Mouse (Mus musculus): ENCODE measurements around the gene Epb41l1. TPM values are rescaled to one million over a fixed set of nuclear protein-coding genes. Genes with fewer than 3 reads are reported as not detected.
A peak's percentile ranks its signal among the peaks of the same experiment; 100 is the strongest.

The Epb41l1 gene
- total RNA-seq, 2 experiments from 2014 or later, result 8.0 to 11.8 TPM

DNA sequence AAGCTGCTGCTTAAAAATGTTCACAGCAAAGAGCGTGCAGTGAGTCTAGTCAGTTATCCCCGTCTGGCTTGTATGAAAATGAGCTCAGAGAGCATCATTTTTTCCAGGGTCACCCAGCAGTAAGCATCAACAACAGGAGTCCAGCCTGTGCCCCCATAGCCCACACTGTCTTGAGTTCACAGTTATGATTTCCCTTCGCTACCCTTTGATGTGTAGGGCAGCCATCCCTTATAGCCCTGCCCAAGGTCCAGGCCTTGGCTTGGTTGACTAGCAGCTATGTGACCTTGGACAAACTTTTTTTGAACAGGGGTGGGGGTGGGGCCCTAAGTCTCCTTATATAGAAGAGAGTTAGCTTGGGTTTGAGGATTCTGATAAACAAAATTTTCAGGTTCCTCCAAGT is 148.6 kb downstream of the Epb41l1 start:
- intact Hi-C loops (cut with DNase I; ENCODE audit: low total_unique reads), result no loop called here
- no peak for DNase-seq

DNA sequence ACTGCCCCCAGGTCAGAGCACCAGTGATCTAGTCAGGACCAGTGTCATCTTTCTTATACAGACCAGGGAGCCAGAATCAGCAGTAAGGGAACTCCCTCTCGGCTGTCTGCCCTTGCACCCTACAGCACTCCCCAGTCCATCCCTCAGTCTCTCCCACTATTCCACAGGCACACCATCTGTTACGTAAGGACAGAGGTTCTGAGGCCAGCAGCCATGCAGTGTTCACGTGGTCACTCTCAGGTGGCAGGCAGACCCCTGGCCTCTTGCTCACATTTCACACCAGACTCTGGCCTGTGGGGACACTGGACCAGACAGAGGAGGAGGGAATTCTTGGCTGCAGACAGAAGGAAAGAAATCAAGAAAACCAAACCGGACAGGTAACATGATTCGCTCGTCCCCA is 150.8 kb downstream of the Epb41l1 start:
- no peak for DNase-seq
- intact Hi-C loops (cut with DNase I; ENCODE audit: low total_unique reads), result no loop called here

DNA sequence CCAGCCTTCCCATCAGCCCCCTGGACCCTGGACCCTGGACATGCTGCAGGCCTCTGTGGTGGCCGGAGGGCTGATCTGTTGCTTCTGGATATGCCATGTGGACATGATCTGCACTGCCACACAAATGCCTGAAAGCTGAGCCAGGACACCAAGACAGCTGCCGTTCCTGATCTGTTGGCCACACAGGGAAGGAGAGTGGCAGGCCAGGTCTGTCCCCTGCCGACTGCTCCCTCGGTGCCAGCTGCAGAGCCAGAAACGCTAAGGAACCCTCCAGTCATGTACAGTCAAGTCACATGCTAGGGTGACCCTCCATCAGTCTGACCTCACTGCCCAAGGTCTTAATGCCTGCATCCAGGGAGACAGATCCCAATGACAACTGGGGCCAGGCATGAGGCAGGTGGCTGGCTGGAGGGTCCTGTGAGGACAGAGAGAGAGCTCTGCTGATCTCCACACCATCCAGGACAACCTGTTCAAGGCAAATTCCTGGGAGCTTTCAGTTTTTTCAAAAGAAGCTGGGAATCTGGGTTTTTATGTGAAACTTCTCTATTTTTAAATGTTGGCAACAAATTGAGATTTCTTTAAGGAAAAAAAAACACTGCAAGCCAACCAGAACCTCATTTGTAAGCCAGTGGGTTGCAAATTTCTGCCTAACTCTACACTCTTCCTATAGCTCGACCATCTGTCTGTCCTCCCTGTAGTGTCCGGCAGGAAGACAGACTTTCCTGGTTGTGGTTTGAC is 156.3 kb downstream of the Epb41l1 start:
- intact Hi-C loops (cut with DNase I; ENCODE audit: low total_unique reads), result no loop called here
- peak; percentile 30 for DNase-seq

DNA sequence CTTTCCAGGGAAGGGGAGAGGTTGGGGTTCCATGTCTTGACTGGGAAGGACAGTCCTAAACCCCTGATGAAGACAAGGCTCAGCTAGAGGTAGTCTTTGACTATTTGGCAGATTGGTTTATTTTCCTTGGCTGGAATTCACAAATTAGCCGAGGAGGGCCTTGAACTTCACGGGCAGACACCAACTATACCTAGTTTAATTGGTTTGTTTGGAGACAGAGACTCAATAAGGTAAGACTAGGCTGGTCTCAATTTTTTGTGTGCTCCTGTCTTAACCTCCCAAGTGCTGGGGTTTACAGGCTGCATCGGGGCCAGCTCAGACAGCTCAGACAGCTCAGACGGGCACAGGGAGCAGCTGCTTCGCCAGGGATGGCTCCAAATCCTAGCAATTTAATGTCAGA is 159.8 kb downstream of the Epb41l1 start:
- DNase-seq, result no peak
- intact Hi-C loops (cut with DNase I; ENCODE audit: low total_unique reads), result loop anchor here (10.0 kb wide), 1 partner anchor 124 kb away; no protein-coding TSS in a partner anchor

DNA sequence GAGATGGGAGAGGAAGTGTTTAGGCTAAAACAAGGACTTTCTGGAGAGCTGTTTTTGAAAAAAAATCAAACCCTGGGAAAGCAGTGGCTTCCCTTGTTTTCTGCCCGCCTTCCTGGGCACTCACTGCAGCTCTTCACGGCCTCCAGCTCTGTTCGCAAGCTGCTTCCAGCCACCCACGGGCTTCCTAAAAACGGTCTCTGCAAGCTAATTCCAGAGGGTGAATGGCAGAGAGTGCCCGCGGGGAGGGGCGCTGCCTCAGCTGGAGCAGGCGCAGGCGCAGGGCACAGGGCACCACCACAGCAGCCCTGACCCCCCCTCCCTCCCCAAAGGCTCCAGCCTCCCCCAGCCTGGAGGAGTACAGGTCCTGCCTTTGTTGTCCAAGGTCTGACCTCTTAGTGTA is 160.5 kb downstream of the Epb41l1 start:
- intact Hi-C loops (cut with DNase I; ENCODE audit: low total_unique reads), result loop anchor here (10.0 kb wide), 1 partner anchor 124 kb away; no protein-coding TSS in a partner anchor
- DNase-seq, result no peak

DNA sequence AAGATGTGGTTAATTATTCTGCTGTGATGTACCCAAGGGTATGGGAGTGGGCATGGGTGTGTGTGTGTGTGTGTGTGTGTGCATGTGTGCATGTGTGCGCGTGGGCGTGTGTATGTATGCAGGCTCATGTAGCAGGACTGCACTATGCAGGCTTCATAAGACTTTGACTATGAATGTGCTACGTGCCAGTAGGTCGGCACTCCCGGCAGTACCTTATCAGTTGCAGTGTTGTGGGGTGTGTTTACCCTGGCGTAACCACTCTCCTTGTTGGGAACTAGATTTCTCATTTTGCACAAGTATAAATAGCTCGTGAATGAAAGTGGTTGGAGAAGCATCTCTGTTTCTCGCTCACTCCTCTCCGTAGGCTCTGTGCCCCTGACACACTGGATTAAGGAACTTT is 162.2 kb downstream of the Epb41l1 start:
- intact Hi-C loops (cut with DNase I; ENCODE audit: low total_unique reads), result loop anchor here (10.0 kb wide), 1 partner anchor 122 kb away; no protein-coding TSS in a partner anchor
- no peak for DNase-seq

DNA sequence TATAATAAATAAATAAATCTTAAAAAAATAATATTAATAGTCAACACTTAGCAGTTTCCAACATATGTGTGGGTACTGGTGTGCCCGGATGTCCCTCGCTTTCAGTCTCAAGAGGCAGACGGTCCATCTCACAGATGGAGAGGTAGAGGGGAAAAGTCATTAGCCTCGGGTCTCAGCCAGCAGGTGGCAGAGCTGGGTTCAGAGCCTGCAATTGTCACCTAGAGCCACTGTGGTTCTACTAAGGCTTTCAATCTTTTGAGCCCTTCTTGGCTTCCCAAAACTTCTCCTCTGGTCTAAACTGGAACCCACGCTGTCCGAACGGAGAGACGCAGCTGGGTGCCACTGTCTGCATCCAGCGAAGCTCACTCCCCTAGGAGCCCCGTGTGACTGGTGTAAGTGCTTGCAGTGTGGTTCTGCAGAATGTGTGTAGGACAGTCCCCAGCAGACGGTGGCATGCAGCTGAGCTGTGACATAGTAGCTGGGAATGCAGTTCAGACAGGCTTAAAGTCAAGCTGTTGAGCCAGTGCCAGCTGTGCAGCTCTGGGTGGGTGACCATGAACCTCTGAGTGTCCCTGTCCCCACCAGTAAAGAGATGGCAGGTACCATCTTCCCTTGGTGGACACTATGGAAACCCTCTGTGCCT is 163.6 kb downstream of the Epb41l1 start:
- no peak for DNase-seq
- intact Hi-C loops (cut with DNase I; ENCODE audit: low total_unique reads), result loop anchor here (10.0 kb wide), 1 partner anchor 121 kb away; no protein-coding TSS in a partner anchor

DNA sequence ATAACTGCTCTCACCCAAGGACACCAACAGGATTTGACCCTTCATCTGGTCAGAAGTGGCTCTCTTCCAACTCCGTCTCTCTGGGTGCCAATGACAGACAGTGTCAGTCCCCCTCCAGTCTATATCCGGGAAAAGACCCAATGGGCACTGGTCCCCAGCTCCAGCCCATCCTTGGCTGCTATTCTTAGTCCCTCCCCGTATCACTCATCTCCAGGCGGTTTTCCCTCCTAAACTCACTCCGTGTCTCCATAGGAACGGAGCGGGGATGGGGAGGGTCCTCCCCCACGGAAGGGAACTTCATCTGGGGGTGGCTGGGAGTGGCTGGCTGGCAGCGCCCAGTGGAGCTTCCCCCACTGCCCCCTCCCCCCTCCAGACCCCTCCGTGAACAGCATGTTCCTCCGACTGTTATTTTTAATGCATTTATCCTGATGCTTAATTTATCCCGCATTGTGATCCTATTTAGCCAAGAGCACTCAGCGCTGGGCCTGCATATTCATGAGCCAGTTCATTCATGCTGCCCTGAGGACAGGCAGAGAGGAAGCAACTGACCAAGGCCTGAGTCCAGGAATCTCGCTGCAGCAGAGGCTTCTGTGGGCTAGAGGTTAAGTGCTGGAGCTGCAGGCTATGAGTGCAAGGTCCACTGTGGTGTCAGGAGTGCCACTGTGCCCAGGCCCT is 164.2 kb downstream of the Epb41l1 start:
- DNase-seq, result no peak
- intact Hi-C loops (cut with DNase I; ENCODE audit: low total_unique reads), result loop anchor here (10.0 kb wide), 1 partner anchor 120 kb away; no protein-coding TSS in a partner anchor

DNA sequence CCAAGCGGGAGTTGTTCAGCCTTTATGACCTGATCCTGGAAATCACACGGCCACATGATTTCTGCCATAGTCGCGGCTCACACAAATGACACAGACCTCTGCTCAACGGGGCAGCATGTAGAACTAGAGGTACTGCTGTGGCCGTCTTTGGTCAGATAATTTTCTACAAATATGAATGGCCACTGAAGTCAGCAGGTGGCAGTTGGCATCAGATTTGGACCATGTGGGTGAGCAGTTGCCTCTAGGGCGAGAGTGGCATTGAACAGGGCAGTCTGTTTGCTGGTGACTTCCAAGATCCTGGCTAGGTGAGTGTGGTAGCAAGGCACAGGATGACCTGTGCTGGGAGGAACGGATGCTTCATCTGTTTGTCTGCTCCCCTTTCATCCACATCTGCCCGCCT is 168.8 kb downstream of the Epb41l1 start:
- DNase-seq, result no peak
- intact Hi-C loops (cut with DNase I; ENCODE audit: low total_unique reads), result loop anchor here (10.0 kb wide), 1 partner anchor 115 kb away; no protein-coding TSS in a partner anchor

Small RNA genes within 50 kb of the gene (microRNA-seq; reads per million reads assigned to microRNA genes)
- gene Gm22758, result 0 reads per million in 2 experiments

Other genes with a start within 250 kb of the Epb41l1 start
- gene Rbm39, start 240.7 kb upstream of the Epb41l1 start, total RNA-seq (2021), result 100 to 1,000 TPM in 1 of 2 experiments, 10 to 100 TPM in 1; 99.7 to 123 TPM
- 10 to 100 TPM; 17.1 to 22.1 TPM for gene Phf20, start 224.4 kb upstream of the Epb41l1 start, total RNA-seq (2021)
- gene Cnbd2, start 108.6 kb upstream of the Epb41l1 start, total RNA-seq (2021), result 1 to 10 TPM; 1.4 to 2.1 TPM
- 10 to 100 TPM; 61.1 to 65.0 TPM for gene Scand1, start 108.2 kb upstream of the Epb41l1 start, total RNA-seq (2021)
- gene Aar2, start 126.7 kb downstream of the Epb41l1 start, total RNA-seq (2021), result 10 to 100 TPM; 18.9 to 20.1 TPM
- 10 to 100 TPM; 54.6 to 77.3 TPM for gene Dlgap4, start 192.8 kb downstream of the Epb41l1 start, total RNA-seq (2021)

All from gastrocnemius, postnatal 14 days (tissue).